Comparison of ENCODE assay signal across 8 mouse cellular contexts in the genomic region with DNA sequence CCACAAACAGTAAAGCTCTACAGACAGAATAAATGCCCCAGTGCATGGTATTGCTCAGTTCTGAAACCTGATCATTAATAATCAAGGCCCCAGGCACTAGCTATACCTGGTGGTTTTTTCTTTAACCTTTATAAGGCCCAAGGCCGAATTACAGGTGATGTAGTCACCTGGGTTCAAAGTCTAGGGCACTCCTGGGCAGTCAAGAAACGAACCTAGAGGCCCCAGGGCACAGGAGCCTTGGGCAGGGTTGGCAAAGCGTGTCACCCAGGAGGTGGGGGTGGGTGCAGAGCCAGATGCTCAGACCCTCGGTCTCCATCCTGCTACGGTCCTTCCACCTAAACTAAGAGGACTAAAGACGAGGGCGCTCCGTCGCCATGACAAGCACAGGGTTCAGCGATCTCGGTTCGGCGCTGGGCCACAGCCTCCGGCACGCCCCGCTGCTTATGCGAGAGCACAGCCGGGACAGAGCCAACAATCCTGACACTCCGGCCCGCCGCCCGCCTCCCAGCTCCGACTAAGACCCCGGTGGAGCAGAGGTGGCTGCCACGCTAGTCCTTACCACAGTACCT. TPM values are rescaled to one million over a fixed set of nuclear protein-coding genes. Genes with fewer than 3 reads are reported as not detected.
A peak's percentile ranks its signal among the peaks of the same experiment; 100 is the strongest.
DNase-seq lines count a peak whose midpoint lies in the region; ATAC-seq and TF ChIP-seq lines count a peak whose summit lies in the region.

No protein-coding gene starts in this region.

- WGBS in heart, embryonic 13.5 days, result under 1% methylated on average over 25 of the region's 25 CpGs
- under 1% methylated on average over 25 of the region's 25 CpGs for WGBS in forebrain, embryonic 16.5 days
- under 1% methylated on average over 25 of the region's 25 CpGs for WGBS in liver, embryonic 16.5 days (ENCODE audit: insufficient replicate concordance)

- H3K27ac ChIP-seq in heart, embryonic 13.5 days (replicated peaks), result peak overlapping the region; percentile 96
- no peak overlapping the region for H3K27ac ChIP-seq in ES-E14 (ENCODE audit: insufficient read depth, low read depth, low read length, poor library complexity, severe bottlenecking)
- peak overlapping the region; percentile 82 for H3K27ac ChIP-seq in forebrain, embryonic 16.5 days (ENCODE audit: low read length)
- H3K27ac ChIP-seq in liver, embryonic 16.5 days (ENCODE audit: low read length), result peak overlapping the region; percentile 97

- in situ Hi-C loops in ES-E14 (cut with MboI; ENCODE audit: low sequenced_read_pairs in 2 of 2, unreplicated experiment in 2 of 2), result no loop called here

- no peaks in the 10 kb centered on the region for H3K9me3 ChIP-seq in heart, embryonic 13.5 days
- H3K9me3 ChIP-seq in ES-E14 (ENCODE audit: control insufficient read depth, insufficient read depth, low read depth, low read length), result no peaks in the 10 kb centered on the region
- no peaks in the 10 kb centered on the region for H3K9me3 ChIP-seq in forebrain, embryonic 16.5 days (ENCODE audit: control insufficient read depth, low read length)
- H3K9me3 ChIP-seq in liver, embryonic 16.5 days (replicated peaks; ENCODE audit: control insufficient read depth, low read length), result no peaks in the 10 kb centered on the region

- H3K4me1 ChIP-seq in heart, embryonic 13.5 days, result peaks cover 39% of the 10 kb centered on the region
- H3K4me1 ChIP-seq in ES-E14 (ENCODE audit: control insufficient read depth in 2 of 2, insufficient read depth in 2 of 2, low read length in 2 of 2, poor library complexity in 1 of 2), result 0 out of 4 replicates have a peak, but pooled peaks cover 0 to 3% of the 10 kb centered on the region in 2 experiments
- peaks cover 35% of the 10 kb centered on the region for H3K4me1 ChIP-seq in forebrain, embryonic 16.5 days (replicated peaks; ENCODE audit: control insufficient read depth, insufficient read depth, low read length)
- peaks cover 21% of the 10 kb centered on the region for H3K4me1 ChIP-seq in liver, embryonic 16.5 days (ENCODE audit: control insufficient read depth, low read depth, low read length)

- H3K4me3 ChIP-seq in heart, embryonic 13.5 days, result peak overlapping the region; percentile 95
- H3K4me3 ChIP-seq in ES-E14 (ENCODE audit: insufficient read depth in 1 of 2, low read depth in 1 of 2, low read length in 2 of 2, poor library complexity in 1 of 2, severe bottlenecking in 1 of 2), result peak overlapping the region; percentile 76 to 99
- H3K4me3 ChIP-seq in forebrain, embryonic 16.5 days (replicated peaks; ENCODE audit: low read length), result peak overlapping the region; percentile 94
- peak overlapping the region; percentile 83 for H3K4me3 ChIP-seq in liver, embryonic 16.5 days (ENCODE audit: low read depth, low read length)

- H3K9ac ChIP-seq in heart, embryonic 13.5 days, result peak overlapping the region; percentile 96
- peak overlapping the region; percentile 78 for H3K9ac ChIP-seq in ES-E14 (ENCODE audit: insufficient read depth, low read depth, low read length, poor library complexity, severe bottlenecking)
- H3K9ac ChIP-seq in forebrain, embryonic 16.5 days (replicated peaks; ENCODE audit: low read depth, low read length), result peak overlapping the region; percentile 78
- H3K9ac ChIP-seq in liver, embryonic 16.5 days (ENCODE audit: low read depth, low read length), result peak overlapping the region; percentile 88

- no peak for DNase-seq in heart, adult 11 months
- DNase-seq in ES-E14 (ENCODE audit: low read depth, low spot score), result peak; percentile 17
- no peak for DNase-seq in frontal cortex, postnatal 14 days (ENCODE audit: low spot score in 2 of 2)
- DNase-seq in adrenal gland, postnatal 10 days, result no peak
- no peak for DNase-seq in layer of hippocampus, postnatal 10 days (ENCODE audit: low spot score in 2 of 2)

- H3K4me2 ChIP-seq in heart, embryonic 13.5 days, result peak overlapping the region; percentile 90
- peak overlapping the region; percentile 93 for H3K4me2 ChIP-seq in forebrain, embryonic 16.5 days (ENCODE audit: low read length)
- H3K4me2 ChIP-seq in liver, embryonic 16.5 days (ENCODE audit: low read depth, low read length), result peak overlapping the region; percentile 74

- H3K36me3 ChIP-seq in heart, embryonic 13.5 days, result peaks cover 27% of the 10 kb centered on the region
- H3K36me3 ChIP-seq in ES-E14 (ENCODE audit: control insufficient read depth, insufficient read depth, low read length, poor library complexity, severe bottlenecking), result peaks cover 4% of the 10 kb centered on the region; the same call in 1 of the 2 replicates
- peaks cover 6% of the 10 kb centered on the region for H3K36me3 ChIP-seq in forebrain, embryonic 16.5 days (ENCODE audit: control insufficient read depth, insufficient read depth)
- peaks cover 3% of the 10 kb centered on the region; the same call in 1 of the 2 replicates for H3K36me3 ChIP-seq in liver, embryonic 16.5 days (ENCODE audit: control insufficient read depth, insufficient read depth)

- ATAC-seq in heart, embryonic 13.5 days (ENCODE audit: extremely low read depth, insufficient number of reproducible peaks, low FRiP score, low TSS enrichment), result 0 out of 2 replicates have a peak, but pooled peaks have one; percentile 5
- ATAC-seq in forebrain, embryonic 16.5 days, result no peak
- peak; percentile 52 for ATAC-seq in liver, embryonic 16.5 days (ENCODE audit: low read depth)

- H3K27me3 ChIP-seq in heart, embryonic 13.5 days (replicated peaks), result no peaks in the 10 kb centered on the region
- no peaks in the 10 kb centered on the region for H3K27me3 ChIP-seq in forebrain, embryonic 16.5 days (replicated peaks; ENCODE audit: control insufficient read depth, insufficient read depth, low read length)
- no peaks in the 10 kb centered on the region for H3K27me3 ChIP-seq in liver, embryonic 16.5 days (ENCODE audit: control insufficient read depth, insufficient read depth, low read depth, low read length)

TF ChIP-seq in ES-E14, 5 proteins besides CTCF, POLR2A, EP300 and RAD21:
- TF ChIP-seq HCFC1 (IDR thresholded peaks at IDR 0.05; ENCODE audit: borderline replicate concordance, insufficient read depth, low read length) (no peak), CHD2 (IDR thresholded peaks at IDR 0.05; ENCODE audit: low read depth, low read length) (no peak), ZC3H11A (IDR thresholded peaks at IDR 0.05; ENCODE audit: borderline replicate concordance, low read depth, low read length) (no peak), ZNF384 (IDR thresholded peaks at IDR 0.05; ENCODE audit: low read depth, low read length) (no peak), MAFK (IDR thresholded peaks at IDR 0.05; ENCODE audit: insufficient read depth, low read depth, low read length) (no peak)

RNA-seq across cellular contexts. Expression of gene Sec23a, which starts 0.5 kb away (rescaled TPM):
- 66.4 and 67.9 TPM in 2 replicates for polyA plus RNA-seq in heart, embryonic 13.5 days (2015; fragmentation: Nextera tagmentation; extraction: Ambion mirVana)
- 30.5 and 37.7 TPM in 2 replicates for total RNA-seq in ES-E14 (2012; rRNA removed)
- 105 and 121 TPM in 2 replicates for polyA plus RNA-seq in forebrain, embryonic 16.5 days (2015; fragmentation: Nextera tagmentation; extraction: Ambion mirVana)
- 28.6 and 29.5 TPM in 2 replicates for polyA plus RNA-seq in liver, embryonic 16.5 days (2015; fragmentation: Nextera tagmentation; extraction: Ambion mirVana)
- 10 to 100 TPM; 45.3 to 45.6 TPM for total RNA-seq in adrenal gland, postnatal 10 days (2021)
- total RNA-seq in layer of hippocampus, postnatal 10 days (2021), result 100 to 1,000 TPM; 125 to 134 TPM

RNA-seq across cellular contexts. Expression of gene Gemin2, which starts 1.8 kb away (rescaled TPM):
- polyA plus RNA-seq in heart, embryonic 13.5 days (2015; fragmentation: Nextera tagmentation; extraction: Ambion mirVana), result 22.4 and 25.1 TPM in 2 replicates
- 21.7 and 24.5 TPM in 2 replicates for total RNA-seq in ES-E14 (2012; rRNA removed)
- 14.7 and 15.2 TPM in 2 replicates for polyA plus RNA-seq in forebrain, embryonic 16.5 days (2015; fragmentation: Nextera tagmentation; extraction: Ambion mirVana)
- polyA plus RNA-seq in liver, embryonic 16.5 days (2015; fragmentation: Nextera tagmentation; extraction: Ambion mirVana), result 15.7 and 18.9 TPM in 2 replicates
- total RNA-seq in adrenal gland, postnatal 10 days (2021), result 10 to 100 TPM; 11.1 to 13.5 TPM
- 1 to 10 TPM; 7.0 to 8.5 TPM for total RNA-seq in layer of hippocampus, postnatal 10 days (2021)

RNA-seq across cellular contexts. Expression of gene Trappc6b, which starts 49.9 kb away (rescaled TPM):
- 79.7 and 90.0 TPM in 2 replicates for polyA plus RNA-seq in heart, embryonic 13.5 days (2015; fragmentation: Nextera tagmentation; extraction: Ambion mirVana)
- total RNA-seq in ES-E14 (2012; rRNA removed), result 35.8 and 44.1 TPM in 2 replicates
- polyA plus RNA-seq in forebrain, embryonic 16.5 days (2015; fragmentation: Nextera tagmentation; extraction: Ambion mirVana), result 153 and 164 TPM in 2 replicates
- 45.9 and 51.2 TPM in 2 replicates for polyA plus RNA-seq in liver, embryonic 16.5 days (2015; fragmentation: Nextera tagmentation; extraction: Ambion mirVana)
- 10 to 100 TPM; 83.3 to 85.0 TPM for total RNA-seq in adrenal gland, postnatal 10 days (2021)
- 100 to 1,000 TPM; 102 to 118 TPM for total RNA-seq in layer of hippocampus, postnatal 10 days (2021)

RNA-seq across cellular contexts. Expression of gene Pnn, which starts 55.3 kb away (rescaled TPM):
- polyA plus RNA-seq in heart, embryonic 13.5 days (2015; fragmentation: Nextera tagmentation; extraction: Ambion mirVana), result 63.0 and 64.9 TPM in 2 replicates
- 46.4 and 54.1 TPM in 2 replicates for total RNA-seq in ES-E14 (2012; rRNA removed)
- 93.7 and 94.9 TPM in 2 replicates for polyA plus RNA-seq in forebrain, embryonic 16.5 days (2015; fragmentation: Nextera tagmentation; extraction: Ambion mirVana)
- polyA plus RNA-seq in liver, embryonic 16.5 days (2015; fragmentation: Nextera tagmentation; extraction: Ambion mirVana), result 25.1 and 32.1 TPM in 2 replicates
- 10 to 100 TPM; 33.8 to 50.0 TPM for total RNA-seq in adrenal gland, postnatal 10 days (2021)
- total RNA-seq in layer of hippocampus, postnatal 10 days (2021), result 10 to 100 TPM; 63.0 to 86.2 TPM
